Mouse (Mus musculus) urinary bladder, postnatal 25 days (tissue): ENCODE measurements around the gene Sec62.
A peak's percentile ranks its signal among the peaks of the same experiment; 100 is the strongest.

Experiments used
- DNase-seq: peaks from one replicate; pipeline ENCODE4 v3.0.0; 2022; ENCODE audit warnings: low spot score

Sec62 gene

GRCm38 (mm10) chr3:30792737-30793402 lies at the start of gene Sec62:
TSS of gene Sec62 (plus strand) at chr3:30792875.
- DNase-seq: peak; percentile 92

- DNase-seq: no peak
Measured at GRCm38 (mm10) chr3:30742891-30743290, 49.8 kb upstream of the Sec62 start.

GRCm38 (mm10) chr3:30746006-30746405 lies 46.7 kb upstream of the Sec62 start, which contains the start of gene Samd7:
TSS of gene Samd7 (plus strand) at chr3:30746293.
- no peak for DNase-seq

- DNase-seq: no peak
Measured at GRCm38 (mm10) chr3:30748316-30748715, 44.4 kb upstream of the Sec62 start.

- DNase-seq: no peak
Measured at GRCm38 (mm10) chr3:30754696-30755095, 38.0 kb upstream of the Sec62 start.

GRCm38 (mm10) chr3:30764877-30765276 lies 27.8 kb upstream of the Sec62 start:
- no peak for DNase-seq

- DNase-seq: no peak
Measured at GRCm38 (mm10) chr3:30765311-30766027, 27.2 kb upstream of the Sec62 start.

GRCm38 (mm10) chr3:30766177-30766576 lies 26.5 kb upstream of the Sec62 start:
- no peak for DNase-seq

GRCm38 (mm10) chr3:30767271-30767670 lies 25.4 kb upstream of the Sec62 start:
- DNase-seq: no peak

GRCm38 (mm10) chr3:30769755-30770515 lies 22.7 kb upstream of the Sec62 start:
- DNase-seq: no peak

- DNase-seq: no peak
Measured at GRCm38 (mm10) chr3:30771560-30771959, 21.1 kb upstream of the Sec62 start.

- DNase-seq: no peak
Measured at GRCm38 (mm10) chr3:30772631-30773030, 20.0 kb upstream of the Sec62 start.

- DNase-seq: no peak
Measured at GRCm38 (mm10) chr3:30774677-30775076, 18.0 kb upstream of the Sec62 start.

GRCm38 (mm10) chr3:30777984-30778383 lies 14.7 kb upstream of the Sec62 start:
- no peak for DNase-seq

- DNase-seq: no peak
Measured at GRCm38 (mm10) chr3:30788531-30788930, 4.1 kb upstream of the Sec62 start.

GRCm38 (mm10) chr3:30793403-30794221 lies 937 bp downstream of the Sec62 start:
- peak; percentile 24 for DNase-seq

GRCm38 (mm10) chr3:30802171-30802570 lies 9.5 kb downstream of the Sec62 start:
- DNase-seq: no peak

GRCm38 (mm10) chr3:30812881-30813280 lies 20.2 kb downstream of the Sec62 start:
- no peak for DNase-seq

GRCm38 (mm10) chr3:30818630-30819125 lies 26.0 kb downstream of the Sec62 start:
- no peak for DNase-seq

GRCm38 (mm10) chr3:30822163-30822562 lies 29.5 kb downstream of the Sec62 start:
- DNase-seq: no peak

GRCm38 (mm10) chr3:30826069-30826468 lies 33.4 kb downstream of the Sec62 start:
- DNase-seq: no peak
